Mouse (Mus musculus) forebrain, embryonic 14.5 days (tissue): ENCODE results near the gene Apbb2. TPM values are rescaled to one million over a fixed set of nuclear protein-coding genes. Genes with fewer than 3 reads are reported as not detected.

Experiments used
- ATAC-seq: fragments of 200-750 bp; cut with Nextera tagmentation; 2 replicates; pipeline ENCODE4 v1.8.0; 2017; ENCODE audit warnings: mild to moderate bottlenecking, moderate library complexity
- DNase-seq: peaks from one replicate; pipeline ENCODE4 v3.0.0-alpha.2; 2015; ENCODE audit warnings: low spot score
- H3K27ac ChIP-seq: fragments of 300-500 bp; sonication (generic); 2 replicates; pipeline ENCODE4 v1.5.1; 2014; ENCODE audit warnings: low read depth, mild to moderate bottlenecking, control low read depth, low read length, moderate library complexity
- H3K27me3 ChIP-seq: fragments of 300-500 bp; sonication (generic); replicated peaks from 2 replicates; pipeline ENCODE4 v1.6.1; 2014; ENCODE audit warnings: low read length, control low read depth, mixed read lengths; ENCODE audit not compliant: control insufficient read depth, insufficient read depth
- H3K36me3 ChIP-seq: fragments of 300-500 bp; sonication (generic); 2 replicates; pipeline ENCODE4 v1.6.1; 2014; ENCODE audit warnings: low read length, control low read depth; ENCODE audit not compliant: control insufficient read depth, insufficient read depth
- H3K4me1 ChIP-seq: fragments of 300-500 bp; sonication (generic); 2 replicates; pipeline ENCODE4 v1.6.1; 2014; ENCODE audit warnings: antibody characterized with exemption, low read length, control low read depth; ENCODE audit not compliant: control insufficient read depth, insufficient read depth
- H3K4me2 ChIP-seq: fragments of 300-500 bp; sonication (generic); 2 replicates; pipeline ENCODE4 v1.6.1; 2014; ENCODE audit warnings: mild to moderate bottlenecking, control low read depth, low read length
- H3K4me3 ChIP-seq: fragments of 300-500 bp; sonication (generic); 2 replicates; pipeline ENCODE4 v1.5.1; 2014; ENCODE audit warnings: low read depth, low read length, control low read depth
- H3K9ac ChIP-seq: fragments of 300-500 bp; sonication (generic); 2 replicates; pipeline ENCODE4 v1.6.1; 2014; ENCODE audit warnings: mild to moderate bottlenecking, low read length, control low read depth, moderate library complexity
- H3K9me3 ChIP-seq: fragments of 300-500 bp; sonication (generic); replicated peaks from 2 replicates; pipeline ENCODE4 v1.6.1; 2016; ENCODE audit warnings: low read length, control low read depth, mixed read lengths; ENCODE audit not compliant: control insufficient read depth
- WGBS: fragments of 180-500 bp; shearing (Covaris S2); extraction: QIAGEN DNeasy Blood & Tissue Kit; methylation state at CpG from one replicate; pipeline ENCODE4 v1.1.7; 2014; 5-methylcytosine and 5-hydroxymethylcytosine counted together
- polyA plus RNA-seq: library from polyadenylated mRNA; unstranded; fragments of >200 nt; fragmentation: Nextera tagmentation; extraction: Ambion mirVana; gene quantifications from 2 replicates; pipeline ENCODE4 v1.2.1, GENCODE M21; 2014

The Apbb2 gene
- polyA plus RNA-seq, 1 experiment from 2014 or later: 60.6 TPM

DNA sequence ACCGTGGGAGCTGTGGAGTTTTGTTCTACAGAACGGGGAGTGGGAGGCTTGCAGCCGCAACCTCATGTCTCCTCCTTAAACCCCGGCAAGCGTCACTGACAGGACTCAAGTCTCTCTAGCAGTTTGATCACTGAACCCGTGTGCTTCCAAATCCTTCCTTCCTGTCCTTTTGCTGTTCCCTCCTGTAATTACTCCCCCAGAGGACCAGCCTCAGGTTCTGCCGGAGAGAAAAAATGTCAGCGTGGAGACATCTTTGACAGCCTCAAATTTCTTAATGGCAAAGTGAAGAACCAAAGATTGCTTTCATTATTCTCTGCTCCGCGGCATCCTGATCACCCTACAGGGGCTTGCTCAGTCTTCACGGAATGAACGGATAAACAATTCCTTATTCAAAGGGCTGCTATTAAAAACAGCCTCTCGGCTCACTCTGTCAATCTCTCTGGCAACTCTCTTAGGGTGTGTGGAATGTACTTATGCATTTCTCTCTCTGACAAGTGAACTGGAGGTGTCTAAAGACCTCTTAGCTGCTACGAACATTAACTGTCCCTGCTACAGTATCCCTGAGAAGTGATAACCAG is 298.7 kb downstream of the Apbb2 start:
- ATAC-seq: peak; percentile 40; the same call in 1 of the 2 replicates
- peak; percentile 44 for DNase-seq
- peak overlapping the region; percentile 6; the same call in 1 of the 2 replicates for H3K4me2 ChIP-seq
- H3K27ac ChIP-seq: peak overlapping the region; percentile 53
- 0 out of 2 replicates have a peak, but pooled peaks cover 3% of the 10 kb centered on the region for H3K4me1 ChIP-seq
- H3K4me3 ChIP-seq: no peak overlapping the region
- H3K27me3 ChIP-seq: no peaks in the 10 kb centered on the region
- no peaks in the 10 kb centered on the region for H3K9me3 ChIP-seq
- no peak overlapping the region for H3K9ac ChIP-seq
- 30% methylated on average over 14 of the region's 14 CpGs for WGBS
- H3K36me3 ChIP-seq: no peaks in the 10 kb centered on the region

DNA sequence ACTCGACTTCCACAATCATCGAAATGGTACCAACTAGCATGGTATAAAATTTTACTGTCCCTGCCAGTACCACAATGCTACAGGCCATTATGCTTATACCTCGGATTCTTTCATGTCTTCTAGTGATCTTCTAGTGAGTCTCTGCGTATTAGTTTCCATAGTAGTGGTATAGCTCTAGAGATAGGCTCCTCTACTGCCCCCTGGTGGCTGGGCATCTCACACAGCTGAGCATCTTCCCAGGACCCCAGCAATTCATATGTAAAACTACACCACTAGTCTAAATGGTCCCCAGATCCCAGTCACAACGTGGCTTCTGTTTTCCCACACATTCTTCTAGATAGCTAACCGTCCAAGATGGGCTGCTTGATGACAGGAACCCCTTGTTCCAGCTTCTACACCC is 299.2 kb downstream of the Apbb2 start:
- Histone ChIP-seq H3K4me2 (peak overlapping the region; percentile 6; the same call in 1 of the 2 replicates), H3K9ac (no peak overlapping the region), H3K9me3 (no peaks in the 10 kb centered on the region), H3K4me3 (no peak overlapping the region), H3K4me1 (0 out of 2 replicates have a peak, but pooled peaks cover 3% of the 10 kb centered on the region), H3K36me3 (no peaks in the 10 kb centered on the region), H3K27me3 (no peaks in the 10 kb centered on the region), H3K27ac (peak overlapping the region; percentile 53)
- ATAC-seq (peak; percentile 1; the same call in 1 of the 2 replicates), DNase-seq (no peak)
- WGBS: 69% methylated on average over 6 of the region's 6 CpGs

DNA sequence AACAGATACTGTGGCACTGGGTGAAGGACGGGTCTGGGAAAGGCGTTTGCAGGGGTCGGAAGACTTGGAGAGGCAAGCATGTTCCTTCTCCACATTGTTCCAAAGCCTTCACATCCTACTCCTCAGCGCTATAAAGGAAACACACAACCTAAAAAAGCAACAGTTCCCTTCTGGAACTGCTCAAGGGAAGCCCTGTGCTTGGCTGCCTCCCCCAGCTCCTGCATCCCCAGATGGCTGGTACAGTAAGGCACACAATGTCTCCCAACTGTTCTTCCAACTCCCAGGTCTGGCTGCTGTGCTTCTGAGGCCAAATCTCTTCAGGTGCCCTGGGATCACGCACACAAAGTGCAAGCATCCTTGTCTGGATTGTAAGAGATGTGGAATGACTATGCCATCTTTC is 302.8 kb downstream of the Apbb2 start:
- H3K27ac ChIP-seq: peak overlapping the region; percentile 58; the same call in 1 of the 2 replicates

DNA sequence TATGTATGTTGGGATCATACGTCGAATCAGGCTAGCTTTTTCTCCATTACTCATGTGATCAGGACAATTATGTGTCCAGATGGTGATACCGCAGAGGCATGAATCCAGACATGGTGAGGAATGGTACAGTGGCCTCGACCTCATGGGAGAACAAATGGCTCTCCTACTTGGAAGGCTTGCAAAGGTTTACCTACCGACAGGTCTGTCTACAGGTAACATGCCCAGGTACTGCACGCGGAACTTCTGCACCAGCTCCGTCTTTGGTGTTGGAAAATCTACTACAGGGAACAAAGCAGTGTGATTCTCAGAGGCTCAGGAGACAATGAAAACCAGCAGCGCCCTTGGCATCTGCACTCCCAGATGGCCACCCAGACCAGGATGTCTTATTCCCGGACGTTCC is 307.8 kb downstream of the Apbb2 start:
- H3K9me3 ChIP-seq: no peaks in the 10 kb centered on the region
- H3K4me2 ChIP-seq: no peak overlapping the region
- no peak overlapping the region for H3K4me3 ChIP-seq
- 90% methylated on average over 11 of the region's 11 CpGs for WGBS
- H3K27me3 ChIP-seq: no peaks in the 10 kb centered on the region
- H3K27ac ChIP-seq: no peak overlapping the region
- ATAC-seq (no peak), DNase-seq (no peak)
- H3K4me1 ChIP-seq: no peaks in the 10 kb centered on the region
- peaks cover 38% of the 10 kb centered on the region for H3K36me3 ChIP-seq
- no peak overlapping the region for H3K9ac ChIP-seq

More for the DNA sequence above, 302.8 kb downstream of the Apbb2 start:
- Histone ChIP-seq H3K9ac (no peak overlapping the region), H3K4me1 (0 out of 2 replicates have a peak, but pooled peaks cover 3% of the 10 kb centered on the region), H3K4me2 (no peak overlapping the region), H3K36me3 (0 out of 2 replicates have a peak, but pooled peaks cover 9% of the 10 kb centered on the region), H3K9me3 (no peaks in the 10 kb centered on the region), H3K27me3 (no peaks in the 10 kb centered on the region), H3K4me3 (no peak overlapping the region)
- no peak for ATAC-seq
- WGBS: 80% methylated on average over 5 of the region's 5 CpGs
- peak; percentile 34 for DNase-seq

DNA sequence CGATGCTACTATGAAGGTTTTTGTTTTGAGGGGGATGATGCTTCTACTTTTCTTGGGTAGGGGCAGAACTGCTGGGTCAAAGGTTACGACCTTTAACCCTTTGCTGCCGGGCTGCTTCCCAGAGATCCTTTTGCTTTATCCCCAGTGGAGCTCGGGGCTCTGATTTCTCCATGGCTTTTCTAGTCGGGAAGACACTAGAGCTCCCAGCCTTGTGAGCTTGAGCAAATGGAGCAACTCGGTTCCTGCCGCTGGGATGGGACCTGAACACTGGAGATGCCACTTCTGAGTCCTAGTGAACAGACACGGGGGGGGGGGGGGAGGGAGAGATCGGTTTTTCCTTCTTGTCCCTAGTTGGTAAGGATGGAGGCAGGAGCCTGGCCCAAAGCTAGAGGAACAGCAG is 308.3 kb downstream of the Apbb2 start:
- Histone ChIP-seq H3K9me3 (no peaks in the 10 kb centered on the region), H3K27me3 (no peaks in the 10 kb centered on the region), H3K9ac (no peak overlapping the region), H3K4me3 (no peak overlapping the region), H3K36me3 (peaks cover 38% of the 10 kb centered on the region), H3K4me1 (no peaks in the 10 kb centered on the region), H3K27ac (no peak overlapping the region), H3K4me2 (no peak overlapping the region)
- ATAC-seq (no peak), DNase-seq (no peak)
- 76% methylated on average over 9 of the region's 9 CpGs for WGBS

DNA sequence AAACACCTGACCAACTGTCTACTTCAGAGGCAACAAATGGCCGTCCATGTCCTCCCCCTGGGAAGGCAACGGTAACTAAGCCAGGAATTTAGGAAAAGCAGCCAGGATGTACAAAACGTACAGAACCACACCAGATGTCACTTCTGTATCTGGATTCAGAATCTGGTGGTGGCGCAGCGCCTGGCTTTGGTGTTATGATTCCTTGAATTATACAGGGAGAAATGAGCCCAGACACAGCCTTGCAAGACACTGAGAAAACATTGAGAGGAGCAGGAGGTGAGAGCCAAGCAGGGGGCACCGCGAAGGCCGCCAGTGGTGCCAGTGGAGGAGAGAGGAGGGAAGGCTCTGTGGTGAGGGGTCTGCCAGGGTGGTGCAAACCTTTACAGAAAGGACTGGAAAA is 313.1 kb downstream of the Apbb2 start:
- H3K36me3 ChIP-seq: peaks cover 32% of the 10 kb centered on the region

DNA sequence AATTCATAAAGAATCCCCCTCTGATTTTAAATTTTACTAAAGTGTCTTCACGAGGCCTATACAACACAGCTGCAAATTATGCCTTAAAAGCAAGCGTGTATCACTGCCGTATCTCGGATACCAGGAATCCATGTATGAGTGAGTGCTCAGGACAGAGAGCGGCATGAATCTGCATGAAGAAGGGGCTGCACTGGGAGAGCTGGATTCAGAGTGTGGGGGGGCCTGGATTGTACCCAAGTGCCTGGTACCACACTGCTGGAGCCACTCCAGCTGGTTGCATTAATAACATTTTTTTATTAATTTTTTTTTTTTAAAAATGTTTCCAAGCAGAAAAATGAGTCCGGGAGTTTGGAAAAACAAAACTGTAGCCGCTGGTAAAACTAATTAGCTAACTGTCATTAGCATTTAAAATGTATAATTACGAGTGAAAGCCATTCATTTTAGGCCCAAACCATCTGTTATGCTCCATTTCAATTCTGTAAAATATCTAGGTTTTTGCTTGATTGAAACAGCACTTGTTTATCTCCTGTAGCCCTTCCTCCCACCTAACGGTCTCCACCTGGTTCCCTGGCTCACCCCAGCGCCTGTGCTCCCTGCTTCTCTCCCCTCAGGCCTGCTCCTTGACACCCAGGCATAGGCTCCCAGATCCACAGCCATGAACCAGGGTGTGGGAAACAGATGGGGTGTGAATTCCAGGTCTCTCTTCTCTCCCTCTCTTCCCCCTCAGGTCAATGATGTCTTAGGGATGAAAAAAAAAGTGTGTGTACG is 314.1 kb downstream of the Apbb2 start:
- no peaks in the 10 kb centered on the region for H3K9me3 ChIP-seq
- ATAC-seq (peak; percentile 71), DNase-seq (peak; percentile 75)
- no peak overlapping the region for H3K9ac ChIP-seq
- peaks cover 9% of the 10 kb centered on the region; the same call in 1 of the 2 replicates for H3K4me1 ChIP-seq
- H3K4me2 ChIP-seq: no peak overlapping the region
- H3K27me3 ChIP-seq: no peaks in the 10 kb centered on the region
- H3K4me3 ChIP-seq: no peak overlapping the region
- peak overlapping the region; percentile 73 for H3K27ac ChIP-seq
- 48% methylated on average over 11 of the region's 11 CpGs for WGBS
- H3K36me3 ChIP-seq: peaks cover 26% of the 10 kb centered on the region

More for the DNA sequence above, 313.1 kb downstream of the Apbb2 start:
- Histone ChIP-seq H3K27me3 (no peaks in the 10 kb centered on the region), H3K27ac (peak overlapping the region; percentile 73; the same call in 1 of the 2 replicates), H3K4me1 (peaks cover 9% of the 10 kb centered on the region; the same call in 1 of the 2 replicates), H3K9me3 (no peaks in the 10 kb centered on the region), H3K4me2 (no peak overlapping the region), H3K9ac (no peak overlapping the region), H3K4me3 (no peak overlapping the region)
- ATAC-seq: peak; percentile 47
- 58% methylated on average over 8 of the region's 8 CpGs for WGBS
- peak; percentile 74 for DNase-seq

DNA sequence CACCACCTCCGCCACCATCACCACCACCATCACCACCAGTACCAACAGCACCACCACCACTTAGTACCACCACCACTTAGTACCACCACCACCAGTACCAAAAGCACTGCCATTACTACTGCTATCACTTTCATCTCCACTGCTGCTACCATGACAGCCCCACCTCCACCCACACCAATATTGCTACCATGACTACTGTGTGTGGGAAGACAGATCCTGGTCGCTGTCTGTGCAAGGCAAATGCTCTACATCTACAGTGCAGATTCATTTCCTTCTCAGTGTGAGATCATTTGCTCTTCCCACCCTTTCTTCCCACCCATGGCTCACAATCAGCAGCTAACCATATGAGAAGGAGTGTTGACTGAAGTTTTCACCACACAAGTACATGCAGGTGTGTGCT is 315.7 kb downstream of the Apbb2 start:
- Histone ChIP-seq H3K4me2 (no peak overlapping the region), H3K4me1 (peaks cover 9% of the 10 kb centered on the region; the same call in 1 of the 2 replicates), H3K9ac (no peak overlapping the region), H3K27me3 (no peaks in the 10 kb centered on the region), H3K4me3 (no peak overlapping the region), H3K36me3 (peaks cover 12% of the 10 kb centered on the region), H3K27ac (no peak overlapping the region), H3K9me3 (no peaks in the 10 kb centered on the region)
- WGBS: 91% methylated on average over 2 of the region's 2 CpGs
- DNase-seq (no peak), ATAC-seq (no peak)
